Mouse (Mus musculus) kidney, adult 18-20 months (tissue): Measurements from ENCODE around the gene Pkp4.

Experiments
- DNase-seq: peaks from one replicate; pipeline ENCODE4 v3.0.0; 2021

Pkp4 gene

DNA sequence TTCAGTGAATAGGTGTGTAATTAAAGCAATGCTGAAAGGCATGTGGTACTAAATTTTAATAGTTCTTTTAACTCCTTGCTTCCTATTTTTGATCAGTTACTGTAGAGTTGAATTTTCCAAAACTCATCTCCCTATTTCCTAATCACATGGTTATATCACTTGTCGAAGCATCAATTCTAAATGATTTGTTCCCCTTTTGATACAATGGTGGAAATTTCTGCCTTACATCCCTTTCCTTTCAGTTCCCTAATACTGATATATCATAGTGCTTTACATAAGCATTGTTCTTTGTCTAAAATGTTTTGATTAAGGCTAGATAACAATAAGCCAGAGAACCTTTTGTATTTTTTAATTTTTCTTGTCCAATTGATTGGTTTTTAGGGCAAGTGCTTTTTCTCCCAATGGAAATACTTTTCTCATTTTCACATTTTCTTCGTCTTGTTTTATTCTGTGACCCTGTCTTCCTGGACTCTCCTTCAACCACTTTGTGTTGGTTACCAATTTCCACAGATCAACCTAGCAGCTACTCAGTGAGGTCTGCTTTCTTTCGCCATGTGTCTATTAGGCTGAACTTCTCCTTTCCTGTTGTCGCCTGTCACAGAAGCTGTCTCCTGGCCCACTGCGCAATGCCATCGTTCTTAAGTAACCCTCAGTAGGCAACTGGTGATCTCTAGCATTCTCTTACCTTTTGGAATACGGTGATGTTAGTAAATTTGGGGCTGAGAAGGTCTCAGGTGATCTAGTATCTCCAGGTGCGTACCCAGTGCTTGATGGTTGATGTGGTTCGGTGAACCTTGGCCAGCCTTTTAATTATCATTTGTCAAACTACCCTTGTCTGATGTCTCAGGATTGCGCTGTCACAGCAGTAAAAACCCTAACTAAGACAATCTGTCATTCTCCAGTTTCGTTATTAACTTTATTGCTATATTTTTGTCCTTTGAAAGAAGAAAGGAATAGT is 23.7 kb downstream of the Pkp4 start:
- DNase-seq = no peak

DNA sequence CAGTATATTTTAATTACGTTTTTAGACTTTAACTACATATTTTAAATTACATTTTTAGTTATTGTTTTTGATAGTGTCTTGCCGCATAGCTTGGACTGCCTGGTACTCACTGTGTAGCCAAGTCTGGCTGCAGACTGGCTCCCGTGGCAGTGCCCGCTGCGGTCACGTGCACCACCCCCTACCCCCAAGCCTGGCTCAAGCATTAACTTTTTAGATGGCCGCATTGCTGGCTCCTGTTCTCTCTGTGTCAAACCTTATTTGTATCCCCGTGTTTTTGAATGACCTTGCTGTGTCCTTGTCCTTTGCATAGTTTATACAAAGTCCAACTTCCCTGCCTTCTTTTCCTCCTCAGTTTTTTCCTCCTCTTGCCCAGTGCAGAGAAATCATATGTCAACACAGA is 25.5 kb downstream of the Pkp4 start:
- peak; percentile 78 for DNase-seq

DNA sequence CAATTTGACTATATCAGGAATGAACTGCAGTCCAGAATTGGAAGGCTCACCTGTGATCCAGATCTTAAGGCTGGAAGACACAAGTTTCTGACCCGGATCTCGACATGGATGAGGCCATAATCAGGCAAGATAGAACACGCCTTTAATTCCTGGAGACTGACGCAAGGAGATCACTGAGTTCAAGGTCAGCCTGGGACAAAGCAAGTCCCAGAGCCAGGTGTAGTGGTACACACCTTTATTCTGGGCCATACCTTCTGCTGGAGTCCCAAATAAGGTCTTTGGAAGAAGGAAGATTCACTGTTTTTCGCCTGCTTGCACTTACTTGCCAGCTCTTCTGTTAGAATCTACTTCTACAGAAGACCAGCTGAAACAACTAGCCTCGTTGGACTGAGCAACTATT is 26.3 kb downstream of the Pkp4 start:
- DNase-seq = no peak

DNA sequence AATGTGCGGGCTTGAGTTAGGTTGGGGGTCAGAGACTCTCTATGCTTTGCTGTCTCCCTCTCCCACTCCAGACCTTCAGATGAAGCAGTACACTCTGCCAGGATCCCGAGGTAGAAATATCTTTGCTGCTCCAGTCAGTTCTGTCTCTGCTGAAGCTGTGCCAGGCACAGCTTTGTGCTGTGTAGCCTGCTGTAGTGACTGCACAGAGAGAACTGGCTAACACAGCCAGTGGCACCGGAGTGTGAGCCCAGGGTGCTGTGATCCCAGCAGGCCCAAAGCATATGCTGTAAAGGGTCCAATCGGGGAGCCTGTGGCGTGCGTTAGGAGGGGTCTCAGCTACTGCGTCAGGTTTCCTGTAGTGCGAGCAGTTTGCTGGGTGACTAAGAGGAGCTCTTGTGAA is 27.7 kb downstream of the Pkp4 start:
- DNase-seq = no peak

DNA sequence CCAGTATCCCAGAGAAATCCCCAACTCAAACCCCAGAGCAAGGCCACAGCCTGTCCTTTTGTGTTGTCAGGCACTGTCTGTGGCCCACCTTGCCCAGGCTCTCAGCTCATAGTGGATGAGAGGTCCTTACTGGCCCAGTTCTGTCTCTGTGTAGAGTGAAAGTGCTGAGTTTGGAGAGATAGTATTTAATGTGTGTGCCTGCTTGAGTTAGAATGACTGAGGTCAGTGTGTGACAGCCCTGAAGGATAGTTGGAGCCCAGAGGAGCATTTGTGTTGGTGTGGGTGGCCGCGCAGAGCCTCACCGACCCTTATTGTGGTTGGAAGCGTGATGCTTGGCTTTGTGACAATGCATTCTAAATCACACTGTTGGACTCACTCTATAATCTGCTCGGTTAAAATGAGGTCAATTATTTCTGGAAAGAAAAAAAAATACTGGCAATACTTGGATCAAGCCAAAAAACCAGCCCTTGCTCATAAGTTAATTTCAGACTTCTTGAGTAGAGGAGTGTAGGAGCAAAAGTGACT is 29.1 kb downstream of the Pkp4 start:
- peak; percentile 40 for DNase-seq

DNA sequence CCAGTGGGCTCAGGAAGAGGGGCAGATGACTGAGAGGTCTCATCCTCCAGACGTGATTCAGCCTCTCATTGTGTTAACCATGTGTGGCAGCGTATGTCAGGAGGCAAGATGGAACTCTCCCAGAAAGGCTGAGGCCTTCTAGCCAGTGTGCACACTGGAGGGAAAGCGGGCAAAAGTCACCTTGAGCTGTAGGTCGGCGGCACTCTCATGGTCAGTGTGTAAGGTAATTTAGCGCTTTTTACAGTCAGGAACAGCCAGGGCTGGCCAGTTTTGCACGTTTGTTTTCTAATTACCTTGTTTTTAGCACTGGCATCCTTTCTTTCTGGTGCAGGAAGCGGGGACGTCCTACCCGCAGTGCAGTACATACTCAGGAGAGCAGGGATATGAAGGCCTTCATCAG is 29.5 kb downstream of the Pkp4 start:
- no peak for DNase-seq

DNA sequence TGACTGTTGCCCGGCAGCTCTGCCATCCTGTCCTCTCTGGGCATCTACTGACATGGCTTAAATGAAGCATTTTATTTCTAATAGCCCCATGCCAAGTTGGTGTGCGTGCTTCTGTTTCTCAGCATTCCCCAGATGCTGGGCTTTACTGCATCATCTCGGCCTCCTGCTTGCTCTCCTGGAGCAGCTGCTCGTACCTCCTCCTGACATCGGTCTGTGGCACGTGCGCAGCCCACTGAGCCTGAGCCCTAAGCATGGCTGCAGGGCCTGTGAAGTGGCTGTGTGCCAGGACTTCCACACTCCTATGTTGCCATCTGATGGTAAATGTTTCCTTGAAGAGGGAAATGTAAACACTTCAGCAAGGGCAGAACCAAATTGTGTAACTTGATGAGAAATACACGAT is 30.8 kb downstream of the Pkp4 start:
- DNase-seq = no peak

DNA sequence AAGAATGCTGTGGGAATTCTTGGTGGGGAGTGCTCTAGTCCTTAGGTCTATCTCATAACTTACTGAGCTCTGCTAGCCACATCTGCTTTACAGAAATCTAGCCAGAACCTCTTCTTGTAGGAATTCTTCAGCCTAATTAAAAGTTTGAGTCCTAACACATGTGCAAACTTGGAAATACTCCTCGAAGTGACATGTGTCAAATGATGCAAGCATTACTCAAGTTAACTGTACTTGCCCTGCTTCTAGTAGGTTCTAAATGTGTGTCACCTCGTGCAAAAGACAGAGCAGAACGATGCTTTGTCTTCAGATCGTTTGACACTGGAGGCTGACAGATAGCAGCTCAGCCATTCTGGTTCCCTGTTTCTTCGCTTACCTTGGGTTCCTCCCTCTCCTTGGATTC is 32.5 kb downstream of the Pkp4 start:
- DNase-seq = no peak

DNA sequence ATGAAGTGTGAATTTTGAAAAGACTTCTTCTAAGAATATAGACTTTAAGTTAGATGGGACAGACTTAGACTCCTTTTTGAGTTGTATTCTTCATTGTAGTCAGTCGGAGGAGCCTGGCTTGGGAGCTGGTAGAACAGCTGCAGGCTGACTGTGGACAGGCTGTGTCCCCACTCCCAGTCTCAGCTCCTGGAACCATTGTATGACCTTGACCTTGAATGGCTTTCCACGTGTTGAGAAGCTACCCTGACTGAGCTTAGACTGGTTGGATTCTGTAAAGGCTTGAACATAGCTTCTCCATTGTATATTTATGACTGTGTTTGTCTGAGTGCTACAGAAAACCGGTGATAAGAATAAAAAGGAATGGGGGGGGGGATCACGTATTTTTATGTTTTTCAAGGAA is 36.5 kb downstream of the Pkp4 start:
- no peak for DNase-seq

DNA sequence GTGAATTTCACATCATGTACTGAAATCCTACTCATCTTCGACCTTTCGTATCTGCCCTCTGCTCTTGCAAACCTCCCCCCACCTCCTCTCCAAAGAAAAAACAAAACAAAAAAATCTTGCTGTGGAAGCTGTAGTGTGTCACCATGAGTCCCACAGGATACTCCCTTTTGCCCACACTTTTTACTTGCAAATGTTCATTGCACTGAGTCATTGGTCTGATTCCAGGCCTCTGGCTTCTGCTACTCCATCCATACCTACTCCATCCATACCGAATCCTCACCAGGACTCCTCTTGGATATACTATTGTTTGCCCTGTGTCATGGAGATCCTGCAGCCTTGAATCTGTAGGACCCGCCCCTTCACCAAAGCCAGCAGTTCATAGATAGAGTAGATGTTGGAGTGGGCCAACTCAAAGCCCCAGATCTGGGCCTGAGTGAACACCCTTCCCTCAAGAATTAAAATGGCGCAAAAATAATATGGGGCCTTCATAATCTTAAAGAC is 38.9 kb downstream of the Pkp4 start:
- DNase-seq = no peak

DNA sequence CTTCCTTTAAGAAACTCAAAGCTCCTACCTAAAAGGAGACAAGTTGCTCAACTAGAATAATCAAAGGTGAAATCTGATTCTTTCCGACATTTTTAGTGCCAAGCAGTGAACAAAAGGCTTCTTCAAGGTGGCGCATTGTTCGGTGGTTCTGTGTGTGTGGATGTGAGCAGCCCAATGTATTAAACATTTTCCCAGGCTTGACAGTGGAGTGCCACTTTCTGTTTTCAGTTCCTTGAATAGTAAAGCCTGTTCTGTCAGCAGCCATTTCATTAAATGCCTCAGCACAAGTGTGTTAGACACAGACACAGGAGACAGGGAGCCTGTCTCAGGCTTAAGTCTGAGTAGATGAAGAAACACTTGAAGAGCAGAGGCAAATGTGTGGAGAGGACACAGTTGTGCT is 39.9 kb downstream of the Pkp4 start:
- no peak for DNase-seq

DNA sequence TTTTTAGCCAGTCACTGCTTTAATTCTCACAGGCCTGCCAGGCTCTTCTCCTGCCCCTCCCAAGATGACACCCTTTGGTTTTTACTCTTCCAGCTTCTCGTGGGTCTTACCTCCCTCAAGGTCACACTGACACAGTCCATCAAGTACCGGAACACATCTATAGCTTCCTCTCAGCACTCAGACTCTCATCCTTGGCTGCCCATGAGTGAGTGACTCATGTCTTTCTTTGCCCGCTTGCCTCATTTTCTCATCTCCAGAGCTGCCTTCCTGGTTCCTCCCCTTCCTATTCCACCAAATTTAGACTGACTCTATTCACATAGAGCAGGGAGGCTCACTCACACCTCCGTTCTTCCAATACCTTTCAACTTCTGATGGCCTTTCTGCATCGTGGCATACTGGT is 42.3 kb downstream of the Pkp4 start:
- no peak for DNase-seq

DNA sequence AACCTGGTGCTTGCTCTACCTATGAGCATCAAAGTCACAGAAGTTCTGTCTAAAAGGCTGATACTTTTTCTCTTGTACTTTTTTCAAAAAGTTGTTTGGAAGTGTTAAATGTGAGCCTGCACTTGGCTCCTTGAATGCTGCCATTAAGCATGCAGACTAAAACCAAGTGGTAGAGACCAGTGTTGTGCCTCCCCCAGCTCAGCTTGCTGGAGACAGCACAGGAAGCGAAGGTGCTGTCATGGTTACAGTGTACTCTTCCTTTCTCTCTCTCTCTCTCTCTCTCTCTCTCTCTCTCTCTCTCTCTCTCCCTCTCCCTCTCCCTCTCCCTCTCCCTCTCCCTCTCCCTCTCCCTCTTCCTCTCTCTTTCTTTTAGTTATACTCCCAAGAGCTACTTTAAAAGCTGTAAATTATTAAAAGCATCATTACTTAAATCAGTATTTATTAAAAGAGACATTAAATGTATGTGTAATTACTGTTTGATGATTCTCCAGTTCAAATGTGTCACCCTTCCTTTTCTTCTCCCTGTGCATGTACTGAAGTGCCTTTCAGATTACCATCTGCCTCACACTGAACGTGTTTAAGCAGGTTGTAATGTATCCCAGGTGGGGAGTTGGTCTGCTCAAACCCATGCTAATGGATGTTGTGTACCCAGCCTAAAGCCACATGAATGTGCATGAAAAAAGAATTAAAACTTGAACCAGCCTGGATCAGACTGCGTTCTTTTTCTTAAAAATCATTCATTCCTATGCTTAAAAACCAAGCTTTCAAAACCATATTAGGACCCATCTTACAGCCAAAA is 43.2 kb downstream of the Pkp4 start:
- no peak for DNase-seq

DNA sequence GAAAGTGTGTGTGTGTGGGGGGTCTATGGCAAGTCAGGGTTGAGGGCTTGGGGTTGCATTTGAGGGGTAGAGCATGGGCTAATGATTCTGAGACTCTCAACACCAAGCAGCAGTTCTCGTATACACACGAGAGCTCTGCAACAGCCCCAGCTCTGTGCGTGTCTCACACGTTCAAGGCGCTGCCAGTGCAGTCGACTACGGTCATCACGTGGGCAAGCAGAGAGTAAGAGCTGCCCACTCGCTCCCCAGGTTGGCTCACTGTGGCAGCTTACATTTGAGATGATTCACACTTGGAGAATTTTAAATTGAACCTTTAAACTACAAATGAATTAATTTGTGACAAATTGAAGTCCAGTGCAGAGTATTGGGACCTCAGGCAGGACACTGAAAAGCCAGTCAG is 44.4 kb downstream of the Pkp4 start:
- DNase-seq = no peak

DNA sequence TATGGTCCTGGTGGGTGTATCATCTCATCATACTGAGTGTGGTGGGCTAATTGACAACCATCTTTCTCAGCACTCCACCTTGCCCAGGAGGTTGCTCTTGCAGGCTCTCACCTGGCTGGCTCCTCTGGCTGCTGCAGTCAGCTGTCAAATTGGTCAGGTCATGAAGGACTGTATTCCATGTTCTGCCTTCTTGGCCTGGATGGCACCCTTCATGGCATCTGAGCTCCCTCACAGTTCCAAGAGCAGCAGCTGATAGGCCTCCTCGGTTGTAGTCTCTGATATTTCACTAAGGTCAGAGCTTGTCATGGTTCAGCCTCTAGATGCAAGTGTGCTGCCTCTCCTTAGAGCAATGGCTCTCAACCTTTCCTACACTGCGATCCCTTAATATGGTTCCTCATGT is 45.5 kb downstream of the Pkp4 start:
- no peak for DNase-seq

DNA sequence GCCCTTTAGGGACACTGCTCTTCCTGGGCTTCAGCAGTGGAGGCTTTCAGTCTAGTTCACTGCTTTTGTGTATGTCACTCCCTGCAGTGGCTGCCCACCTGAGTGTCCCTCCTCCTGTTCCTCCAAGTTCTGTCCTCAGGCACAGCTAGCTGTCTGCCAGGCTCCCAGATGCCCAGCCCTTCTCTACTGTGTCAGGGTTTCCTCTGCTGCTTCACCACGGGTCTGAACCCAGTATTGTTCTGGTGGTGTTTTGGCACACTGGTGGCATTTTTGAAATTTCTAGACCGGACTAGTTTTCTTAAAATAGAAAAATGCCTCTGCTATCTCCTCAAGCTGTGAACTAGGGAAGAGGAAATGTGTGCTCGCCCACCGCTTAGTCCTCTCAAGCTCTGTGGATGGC is 46.6 kb downstream of the Pkp4 start:
- peak; percentile 2 for DNase-seq

DNA sequence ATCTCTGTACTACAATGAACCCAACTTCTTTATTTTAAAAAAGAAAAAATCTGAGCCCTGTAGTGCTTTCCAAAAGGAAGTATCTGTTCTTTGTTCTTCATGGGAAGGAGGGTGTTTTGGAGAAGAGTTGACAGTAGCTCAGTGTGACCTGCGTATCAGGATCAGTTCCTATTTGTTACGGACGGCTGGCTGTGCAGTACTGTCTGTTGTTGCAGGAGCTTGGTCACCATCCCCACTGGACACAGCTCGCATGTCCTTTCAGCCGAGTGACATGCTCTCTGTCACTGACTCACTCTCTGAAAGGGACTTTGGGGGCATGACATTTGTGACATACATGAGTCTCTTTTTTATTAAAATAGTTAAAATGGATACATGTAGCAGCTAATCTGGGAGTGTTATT is 47.1 kb downstream of the Pkp4 start:
- DNase-seq = peak; percentile 1

DNA sequence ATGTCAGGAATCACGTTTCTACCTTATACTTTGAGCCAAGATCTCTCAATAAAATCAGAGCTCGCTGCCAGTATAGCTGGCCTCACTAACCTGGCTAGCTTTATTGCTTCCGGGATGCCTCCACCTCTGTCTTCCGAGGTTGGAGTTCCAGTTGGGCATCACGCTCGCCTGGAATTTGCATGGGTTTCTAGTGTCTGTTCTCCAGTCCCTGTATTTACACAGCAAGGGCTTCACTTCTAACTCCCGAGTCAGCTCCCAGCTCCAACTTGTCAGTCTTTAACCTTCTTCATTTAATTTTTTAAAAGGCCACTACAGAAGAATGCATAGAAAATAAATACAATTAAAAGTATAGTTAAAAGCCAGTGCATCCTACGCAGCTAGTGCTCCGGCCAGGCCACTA is 47.6 kb downstream of the Pkp4 start:
- DNase-seq = no peak

DNA sequence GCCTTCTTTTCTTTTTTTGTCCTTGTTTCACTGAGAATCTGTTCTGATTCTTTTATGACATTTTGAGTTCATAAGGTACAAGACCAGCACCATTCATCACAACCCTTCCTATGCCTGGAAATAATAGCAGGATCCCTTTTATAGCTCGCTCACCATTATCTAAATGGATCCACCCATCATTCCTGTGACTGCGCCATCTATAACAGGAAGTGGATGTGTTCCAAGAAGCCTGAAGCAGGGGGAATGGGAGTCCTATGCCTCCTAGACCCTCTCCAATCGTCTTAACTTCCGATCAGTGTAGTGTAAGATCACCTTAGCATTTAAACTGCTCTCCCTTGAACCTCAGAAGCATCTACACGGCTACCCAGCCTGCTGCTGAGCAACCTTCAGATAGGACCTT is 50.4 kb downstream of the Pkp4 start:
- no peak for DNase-seq

DNA sequence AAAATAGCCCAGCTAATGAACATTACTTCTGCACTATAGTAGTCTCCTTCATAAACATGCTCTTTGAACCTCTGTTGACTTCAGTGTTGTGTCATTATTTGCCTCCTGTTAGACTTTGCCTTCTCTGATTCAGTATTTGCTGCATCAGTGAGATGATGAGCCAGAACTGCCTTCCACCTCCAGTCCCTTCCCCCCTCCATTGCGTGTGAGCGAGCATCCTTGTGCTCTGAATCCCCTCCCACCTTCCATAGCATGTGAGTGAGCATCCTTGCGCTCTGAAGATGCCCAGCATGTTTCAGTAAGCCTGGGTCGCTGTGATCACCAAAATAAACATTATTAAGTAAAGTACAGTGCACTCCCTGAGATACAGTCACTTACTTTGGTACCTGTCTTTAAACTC is 51.8 kb downstream of the Pkp4 start:
- DNase-seq = no peak

DNA sequence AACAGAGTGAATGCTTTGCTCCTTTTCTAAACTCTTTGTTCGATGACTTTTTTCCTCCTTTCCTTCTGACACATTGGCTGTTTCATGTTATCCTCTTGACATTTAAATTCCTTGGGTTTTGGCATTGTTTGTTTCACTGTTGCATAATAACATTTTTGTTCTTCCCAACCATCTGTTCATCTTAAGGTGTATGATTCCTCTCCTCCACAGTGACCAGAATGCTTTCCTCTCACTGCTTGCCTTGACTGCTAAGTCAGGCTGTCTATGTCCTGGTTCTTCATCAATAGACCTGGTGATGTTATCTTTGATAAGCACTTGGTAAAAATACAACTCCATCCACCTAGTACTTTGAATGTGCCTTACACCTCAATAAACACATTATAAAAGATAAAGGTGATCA is 52.2 kb downstream of the Pkp4 start:
- no peak for DNase-seq

DNA sequence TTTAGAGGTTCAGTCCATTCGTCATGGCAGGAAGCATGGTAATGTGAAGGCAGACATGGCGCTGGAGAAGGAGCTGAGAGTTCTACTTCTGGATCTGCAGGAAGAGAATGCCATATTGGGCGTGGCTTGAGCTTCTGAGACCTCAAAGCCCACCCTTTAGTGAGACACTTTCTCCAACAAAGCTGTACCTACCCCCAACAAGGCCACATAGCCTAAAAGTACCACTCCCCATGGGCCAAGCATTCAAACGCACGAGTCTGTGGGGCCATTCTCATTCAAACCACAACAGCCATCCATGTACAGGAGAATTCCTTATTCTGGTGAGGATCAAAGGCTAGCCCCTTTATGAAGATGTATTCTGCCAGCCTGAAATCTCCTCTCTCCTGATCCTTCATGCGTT is 57.3 kb downstream of the Pkp4 start:
- no peak for DNase-seq

DNA sequence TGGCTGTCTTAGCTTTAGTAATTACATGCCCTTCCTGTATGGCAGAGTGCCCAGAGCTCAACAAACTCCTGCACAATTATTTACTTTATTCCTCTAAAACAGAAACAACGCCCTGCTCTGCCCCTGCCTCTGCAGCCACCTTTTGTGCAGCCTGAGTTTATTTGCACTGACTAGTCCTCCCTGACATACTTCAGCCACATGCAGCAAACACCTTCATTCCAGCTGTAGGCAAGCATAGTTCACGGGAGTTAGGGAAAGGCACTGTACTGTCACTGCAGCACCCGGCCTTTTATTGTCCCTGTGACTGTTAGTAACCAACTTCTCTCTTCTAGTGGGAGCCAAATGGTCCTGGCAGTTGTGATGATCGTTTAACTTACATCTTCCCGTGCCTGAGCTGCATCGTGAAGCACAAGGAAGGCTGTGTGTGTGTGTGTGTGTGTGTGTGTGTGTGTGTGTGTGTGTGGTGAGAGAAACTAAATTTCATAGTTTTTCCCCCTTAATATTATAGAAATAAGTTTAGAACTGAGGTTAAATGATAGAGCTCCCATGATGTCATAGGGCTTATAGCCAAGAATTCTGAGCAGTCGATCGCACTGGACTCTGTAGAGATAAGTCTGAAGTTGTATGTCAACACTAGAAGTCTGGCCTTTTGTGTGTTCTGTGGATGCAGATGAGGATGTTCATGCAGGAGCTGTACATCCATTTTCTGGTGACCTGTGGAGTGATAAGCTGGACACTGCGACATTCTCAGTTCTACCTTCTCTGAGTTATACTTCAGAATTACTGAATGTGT is 59.5 kb downstream of the Pkp4 start:
- no peak for DNase-seq
